Mouse (Mus musculus) hindbrain, embryonic 15.5 days (tissue): ENCODE measurements at regions not wholly inside any gene's neighbourhood (a gene's known extent, or its start where the extent isn't known, plus 50 kb on each side); places are given as distances from the start of the nearest gene placed in this dataset.

Experiments used
- ATAC-seq: fragments of 200-750 bp; cut with Nextera tagmentation; 2 replicates; pipeline ENCODE4 v1.8.0; 2017; ENCODE audit warnings: low read depth, moderate number of reproducible peaks, moderate TSS enrichment; ENCODE audit not compliant: low FRiP score
- H3K27ac ChIP-seq: fragments of 300-500 bp; sonication (generic); replicated peaks from 2 replicates; pipeline ENCODE4 v1.5.1; 2015; ENCODE audit warnings: mild to moderate bottlenecking, inconsistent platforms
- H3K27me3 ChIP-seq: fragments of 300-500 bp; sonication (generic); 2 replicates; pipeline ENCODE4 v1.6.1; 2015; ENCODE audit warnings: control low read depth, inconsistent platforms
- H3K36me3 ChIP-seq: fragments of 300-500 bp; sonication (generic); 2 replicates; pipeline ENCODE4 v1.6.1; 2015; ENCODE audit warnings: control low read depth, inconsistent platforms
- H3K4me1 ChIP-seq: fragments of 300-500 bp; sonication (generic); replicated peaks from 2 replicates; pipeline ENCODE4 v1.6.1; 2015; ENCODE audit warnings: control low read depth, inconsistent platforms
- H3K4me2 ChIP-seq: fragments of 300-500 bp; sonication (generic); 2 replicates; pipeline ENCODE4 v1.6.1; 2015; ENCODE audit warnings: moderate library complexity, mild to moderate bottlenecking, inconsistent platforms
- H3K4me3 ChIP-seq: fragments of 300-500 bp; sonication (generic); 2 replicates; pipeline ENCODE4 v1.5.1; 2015; ENCODE audit warnings: mild to moderate bottlenecking, inconsistent platforms
- H3K9ac ChIP-seq: fragments of 300-500 bp; sonication (generic); 2 replicates; pipeline ENCODE4 v1.6.1; 2015; ENCODE audit warnings: inconsistent platforms
- H3K9me3 ChIP-seq: fragments of 300-500 bp; sonication (generic); 2 replicates; pipeline ENCODE4 v1.6.1; 2016; ENCODE audit warnings: control low read depth, inconsistent platforms
- WGBS: fragments of 180-500 bp; shearing (Covaris S2); methylation state at CpG from one replicate; pipeline ENCODE4 v1.1.7; 2015; 5-methylcytosine and 5-hydroxymethylcytosine counted together

- Histone ChIP-seq H3K4me2 (no peak overlapping the region), H3K27me3 (no peaks in the 10 kb centered on the region), H3K9me3 (no peaks in the 10 kb centered on the region), H3K4me1 (no peaks in the 10 kb centered on the region), H3K27ac (no peak overlapping the region), H3K4me3 (no peak overlapping the region), H3K9ac (no peak overlapping the region), H3K36me3 (no peaks in the 10 kb centered on the region)
- WGBS: 75% methylated on average over 1 of the region's 1 CpGs
- no peak for ATAC-seq
Observed at GRCm38 (mm10) chr1:95075151-95075550, 238.3 kb upstream of the Fam174a start.

DNA sequence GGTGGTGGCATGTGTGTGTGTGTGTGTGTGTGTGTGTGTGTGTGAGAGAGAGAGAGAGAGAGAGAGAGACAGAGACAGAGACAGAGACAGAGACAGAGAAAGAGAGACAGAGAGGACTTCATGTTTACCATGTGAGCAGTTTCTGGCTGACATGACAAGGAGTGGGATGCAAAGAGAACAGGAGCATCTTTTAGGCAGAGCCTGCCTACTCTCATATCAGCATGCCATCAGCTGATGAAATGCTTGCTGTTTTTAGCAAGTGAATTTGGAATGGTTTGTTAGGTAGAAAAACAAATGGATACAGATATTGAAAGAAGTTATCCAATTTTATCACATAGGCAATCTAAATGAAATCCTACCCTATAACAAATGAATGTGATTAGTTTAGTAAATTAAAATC is 203.5 kb upstream of the Fam174a start:
- ATAC-seq: no peak
- Histone ChIP-seq H3K9me3 (no peaks in the 10 kb centered on the region), H3K4me1 (no peaks in the 10 kb centered on the region), H3K36me3 (no peaks in the 10 kb centered on the region), H3K4me2 (no peak overlapping the region), H3K27ac (no peak overlapping the region), H3K27me3 (no peaks in the 10 kb centered on the region), H3K4me3 (no peak overlapping the region), H3K9ac (no peak overlapping the region)

DNA sequence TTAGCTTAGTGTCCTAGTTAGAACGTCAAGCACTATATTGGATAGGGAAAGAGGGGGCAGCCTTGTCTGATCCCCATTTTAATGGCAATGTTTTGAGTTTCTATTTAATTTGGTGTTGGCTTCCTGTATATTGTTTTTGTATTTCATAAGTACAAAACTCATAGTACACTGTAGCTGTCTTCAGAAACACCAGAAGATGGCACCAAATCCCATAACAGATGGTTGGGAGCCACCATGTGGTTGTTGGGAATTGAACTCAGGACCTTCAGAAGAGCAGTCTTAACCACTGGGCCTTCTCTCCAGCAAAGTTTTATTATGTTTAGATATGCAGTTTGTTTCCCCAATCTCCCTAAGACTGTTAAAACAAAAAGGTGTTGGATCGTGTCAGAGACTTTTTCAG is 199.9 kb upstream of the Fam174a start:
- WGBS: 89% methylated on average over 2 of the region's 2 CpGs
- Histone ChIP-seq H3K4me3 (no peak overlapping the region), H3K36me3 (no peaks in the 10 kb centered on the region), H3K4me1 (no peaks in the 10 kb centered on the region), H3K27ac (no peak overlapping the region), H3K4me2 (no peak overlapping the region), H3K9me3 (no peaks in the 10 kb centered on the region), H3K27me3 (no peaks in the 10 kb centered on the region), H3K9ac (no peak overlapping the region)
- no peak for ATAC-seq

DNA sequence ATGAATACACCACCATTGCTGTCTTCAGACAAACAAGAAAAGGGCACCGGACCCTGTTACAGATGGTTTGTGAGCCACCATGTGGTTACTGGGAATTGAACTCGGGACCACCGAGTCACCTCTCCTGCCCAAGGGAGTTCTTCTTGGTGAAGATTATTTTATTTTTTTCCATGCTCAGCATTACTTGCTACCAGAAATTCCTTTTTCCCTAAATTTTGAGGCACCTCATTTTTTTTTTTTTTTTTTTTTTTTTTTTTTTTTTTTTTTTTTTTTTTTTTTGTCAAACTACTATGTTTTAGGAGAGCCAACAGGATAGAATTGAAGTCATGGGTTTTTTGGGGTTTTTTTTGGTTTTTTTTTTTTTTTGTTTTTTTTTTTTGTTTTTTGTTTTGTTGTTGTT is 165.9 kb upstream of the Fam174a start:
- H3K36me3 ChIP-seq: no peaks in the 10 kb centered on the region
- H3K4me1 ChIP-seq: no peaks in the 10 kb centered on the region
- 98% methylated on average over 3 of the region's 3 CpGs for WGBS
- H3K9me3 ChIP-seq: no peaks in the 10 kb centered on the region
- ATAC-seq: no peak
- no peak overlapping the region for H3K4me3 ChIP-seq
- H3K4me2 ChIP-seq: no peak overlapping the region
- H3K9ac ChIP-seq: no peak overlapping the region
- H3K27me3 ChIP-seq: no peaks in the 10 kb centered on the region
- H3K27ac ChIP-seq: no peak overlapping the region

DNA sequence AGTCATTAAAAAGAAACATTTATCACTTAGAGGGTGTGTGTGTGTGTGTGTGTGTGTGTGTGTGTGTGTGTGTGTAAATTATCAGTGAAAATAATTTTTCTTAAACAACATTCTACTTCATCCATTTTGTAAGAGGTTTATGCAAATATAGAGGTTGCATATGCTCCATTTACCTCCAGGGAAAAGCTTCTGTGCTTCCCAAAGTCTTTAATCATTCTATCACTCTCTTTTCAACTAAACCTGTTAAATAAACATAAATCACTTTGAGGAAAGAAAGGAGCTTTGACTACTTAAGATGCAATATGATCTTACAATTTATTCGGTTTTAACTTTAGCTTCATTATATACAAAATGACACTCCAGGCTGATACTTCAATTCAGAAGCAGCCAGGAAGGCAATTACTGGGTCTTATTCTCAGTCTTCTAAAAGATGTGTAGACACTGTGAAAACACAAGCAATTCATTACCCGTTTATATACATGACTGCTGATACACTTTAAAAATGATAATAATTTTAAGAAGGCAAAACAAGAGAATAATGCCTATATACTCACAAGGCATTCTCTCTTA is 139.3 kb upstream of the Fam174a start:
- no peak overlapping the region for H3K4me2 ChIP-seq
- H3K9ac ChIP-seq: no peak overlapping the region
- 63% methylated on average over 2 of the region's 2 CpGs for whole genome bisulfite sequencing
- H3K27ac ChIP-seq: no peak overlapping the region
- ATAC-seq: no peak
- H3K4me1 ChIP-seq: no peaks in the 10 kb centered on the region
- no peak overlapping the region for H3K4me3 ChIP-seq
- H3K27me3 ChIP-seq: no peaks in the 10 kb centered on the region
- H3K9me3 ChIP-seq: no peaks in the 10 kb centered on the region
- H3K36me3 ChIP-seq: no peaks in the 10 kb centered on the region

DNA sequence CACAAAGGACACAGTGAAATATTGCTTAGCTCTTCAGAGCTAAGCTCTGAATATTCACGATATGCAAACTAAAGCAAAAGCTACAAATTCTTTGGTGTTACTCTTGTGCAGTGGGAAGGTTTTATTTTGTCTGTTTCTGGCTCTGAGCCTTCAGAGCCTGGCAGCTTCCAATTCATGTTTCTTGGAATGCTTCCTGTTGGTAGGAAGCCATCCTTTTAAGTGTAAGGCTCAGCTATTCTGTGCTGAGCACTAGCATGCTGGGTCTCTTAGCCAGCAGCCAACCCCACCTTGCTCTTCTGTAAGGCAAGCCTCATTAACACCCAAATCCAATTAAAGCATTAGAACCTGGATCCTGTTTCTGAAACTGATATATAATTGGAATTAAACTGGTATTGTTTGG is 94.5 kb upstream of the Fam174a start:
- Histone ChIP-seq H3K4me2 (no peak overlapping the region), H3K4me1 (no peaks in the 10 kb centered on the region), H3K9ac (no peak overlapping the region), H3K36me3 (no peaks in the 10 kb centered on the region), H3K4me3 (no peak overlapping the region), H3K27ac (no peak overlapping the region), H3K27me3 (no peaks in the 10 kb centered on the region), H3K9me3 (no peaks in the 10 kb centered on the region)
- WGBS: 73% methylated on average over 1 of the region's 1 CpGs
- ATAC-seq: peak; percentile 56; the same call in 1 of the 2 replicates

- WGBS: 35% methylated on average over 1 of the region's 1 CpGs
- Histone ChIP-seq H3K27me3 (no peaks in the 10 kb centered on the region), H3K36me3 (no peaks in the 10 kb centered on the region), H3K9me3 (no peaks in the 10 kb centered on the region), H3K4me2 (no peak overlapping the region), H3K27ac (no peak overlapping the region), H3K4me3 (no peak overlapping the region), H3K9ac (no peak overlapping the region), H3K4me1 (no peaks in the 10 kb centered on the region)
- no peak for ATAC-seq
Observed at GRCm38 (mm10) chr1:95223289-95223688, 90.1 kb upstream of the Fam174a start.

DNA sequence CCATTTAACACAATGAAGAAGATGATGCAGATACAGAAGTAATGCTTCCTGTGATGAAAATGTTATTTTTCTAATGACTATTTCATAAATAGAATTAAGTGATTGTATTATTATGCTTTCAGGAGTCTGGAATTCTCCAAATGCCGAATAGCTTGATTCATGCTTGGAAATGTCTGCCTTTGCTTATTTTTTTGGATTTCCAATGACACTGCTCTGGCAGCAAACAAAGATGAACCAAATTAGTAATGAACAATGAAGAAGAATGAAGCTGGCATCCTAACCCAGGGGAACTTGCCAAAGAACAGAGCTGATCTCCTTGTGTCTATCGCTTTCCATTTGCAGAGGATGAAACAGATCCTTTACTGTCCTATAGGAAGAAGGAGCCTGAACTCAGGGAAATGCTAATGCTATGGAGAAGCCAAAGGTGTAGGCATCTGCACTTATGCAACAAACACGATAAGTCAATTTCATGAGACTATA is 71.7 kb upstream of the Fam174a start:
- Histone ChIP-seq H3K4me2 (no peak overlapping the region), H3K4me1 (no peaks in the 10 kb centered on the region), H3K9me3 (no peaks in the 10 kb centered on the region), H3K27ac (no peak overlapping the region), H3K36me3 (no peaks in the 10 kb centered on the region), H3K4me3 (no peak overlapping the region), H3K27me3 (no peaks in the 10 kb centered on the region), H3K9ac (no peak overlapping the region)
- no peak for ATAC-seq
- 85% methylated on average over 3 of the region's 3 CpGs for WGBS
